Mouse (Mus musculus) ES-Bruce4 (cell line): ENCODE measurements around the gene Ephb1.

Experiments used
- CTCF ChIP-seq: IDR thresholded peaks from one replicate; pipeline ENCODE4 v1.8.1; 2011; ENCODE audit warnings: low read depth, low read length
- POLR2A ChIP-seq: IDR thresholded peaks from one replicate; pipeline ENCODE4 v1.8.1; 2011; ENCODE audit warnings: low read length; ENCODE audit not compliant: insufficient read depth

DNA sequence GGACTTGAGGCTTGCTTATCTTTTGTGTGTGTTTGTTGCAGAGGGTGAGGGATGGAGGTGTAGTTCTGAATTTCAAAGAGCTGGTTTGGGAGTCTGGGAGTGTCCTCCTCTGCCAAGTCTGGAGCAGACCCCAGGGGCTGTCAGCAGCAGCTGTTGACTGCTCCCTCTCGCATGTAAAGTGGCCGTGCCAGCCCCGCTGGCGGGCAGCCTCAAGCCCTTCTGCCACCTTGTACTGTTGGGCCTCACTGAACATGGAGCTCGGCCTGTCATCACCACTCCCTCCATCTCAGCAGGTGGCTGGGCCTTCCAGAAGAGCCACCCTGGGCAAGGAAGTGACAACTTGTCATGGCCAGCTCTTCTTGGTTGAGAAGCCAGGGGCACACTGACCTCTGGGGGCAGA is 415.5 kb downstream of the Ephb1 start:
- TF ChIP-seq CTCF: no peak
- no peak for TF ChIP-seq POLR2A
